Mouse (Mus musculus) gastrocnemius, postnatal 14 days (tissue): ENCODE measurements at regions not wholly inside any gene's neighbourhood (a gene's known extent, or its start where the extent isn't known, plus 50 kb on each side); places are given as distances from the start of the nearest gene placed in this dataset.
A peak's percentile ranks its signal among the peaks of the same experiment; 100 is the strongest.

Source experiments
- DNase-seq: peaks from one replicate; pipeline ENCODE4 v3.0.0; 2021; ENCODE audit warnings: mixed read lengths
- intact Hi-C: fragments of 180-260 bp; cut with DNase I; formaldehyde crosslinking; loops from one replicate; pipeline ENCODE4 v1.15.1; 2025; ENCODE audit warnings: low total_unique reads

DNA sequence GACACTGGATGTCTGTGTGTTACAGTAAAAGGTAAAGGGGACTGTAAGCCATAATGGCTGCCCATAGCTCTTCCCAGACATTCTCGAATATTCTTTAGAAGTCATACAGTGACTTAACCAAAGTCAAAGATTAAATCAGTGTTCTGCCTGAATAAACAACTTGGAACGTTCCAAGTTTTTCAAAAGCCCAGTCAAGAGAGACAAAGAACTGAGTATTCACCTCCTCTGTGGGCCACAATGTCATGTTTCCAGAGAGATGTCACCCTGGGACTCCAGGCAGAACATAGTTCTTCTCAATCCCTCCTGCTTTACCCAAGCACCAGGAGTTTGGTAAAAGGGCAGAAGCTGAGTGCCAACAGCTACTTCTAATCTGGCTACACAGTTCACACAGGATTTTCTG lies 58.2 kb upstream of the Nt5e start:
- intact Hi-C loops: no loop called here

DNA sequence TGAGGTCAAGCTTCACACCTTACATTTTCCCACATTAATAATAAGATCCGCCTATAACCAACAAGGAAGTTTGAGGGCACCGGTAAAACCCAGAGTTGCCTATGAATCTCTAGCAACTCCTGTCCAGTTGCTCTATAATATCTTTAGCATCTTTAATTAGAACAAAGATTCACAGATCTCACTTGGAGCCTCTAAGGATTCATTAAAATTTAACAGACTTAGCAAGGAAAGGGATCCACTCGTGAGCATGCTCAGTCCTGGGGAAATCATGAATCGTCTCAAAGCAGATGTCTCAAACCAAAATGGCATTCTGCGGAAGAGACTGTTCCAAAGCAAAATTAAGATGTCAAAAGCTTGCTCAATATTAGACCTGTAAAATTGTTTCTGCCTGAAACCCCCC lies 57.8 kb upstream of the Nt5e start:
- DNase-seq: no peak
- intact Hi-C loops: no loop called here

More for the DNA sequence above, 58.2 kb upstream of the Nt5e start:
- DNase-seq: no peak

DNA sequence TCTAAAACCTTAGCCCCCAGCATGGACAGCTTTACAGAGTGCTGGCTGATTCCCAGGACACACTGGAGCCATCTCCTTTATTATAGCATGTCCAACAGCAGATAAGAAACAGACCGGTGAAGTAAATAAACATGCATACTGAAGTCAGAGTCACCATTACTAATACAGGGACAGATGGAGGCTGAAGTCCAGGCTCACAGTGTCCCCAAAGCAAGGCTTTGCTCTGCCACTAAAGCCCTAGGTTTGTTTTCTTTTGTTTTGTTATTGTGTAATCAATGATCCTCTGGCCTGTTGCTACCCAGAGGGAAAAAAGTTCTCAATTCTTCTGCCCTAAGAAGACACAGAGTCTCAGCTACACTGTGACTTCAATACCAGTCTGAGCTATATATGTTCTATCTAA lies 56.2 kb upstream of the Nt5e start:
- DNase-seq: no peak
- intact Hi-C loops: no loop called here

DNA sequence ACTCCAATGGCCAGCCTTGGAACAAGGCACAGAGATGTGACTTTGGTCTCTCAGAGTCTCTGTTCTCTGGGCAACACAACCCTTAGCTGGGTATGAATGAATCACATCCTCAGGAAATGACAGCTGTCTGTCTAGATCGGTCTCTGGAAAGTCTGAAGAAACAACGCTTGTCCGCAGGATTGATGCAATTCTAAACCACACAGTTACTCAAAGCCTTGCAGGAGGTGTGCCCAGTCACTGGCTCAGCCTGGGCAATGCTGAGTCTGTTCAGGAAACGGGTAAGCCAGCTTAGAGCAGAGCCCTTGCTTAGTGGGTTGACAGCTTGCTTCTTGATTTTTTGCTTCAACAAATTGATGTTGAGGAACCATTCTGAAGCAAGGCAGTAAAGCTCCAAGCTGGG lies 53.7 kb upstream of the Nt5e start:
- DNase-seq: no peak
- intact Hi-C loops: no loop called here

DNA sequence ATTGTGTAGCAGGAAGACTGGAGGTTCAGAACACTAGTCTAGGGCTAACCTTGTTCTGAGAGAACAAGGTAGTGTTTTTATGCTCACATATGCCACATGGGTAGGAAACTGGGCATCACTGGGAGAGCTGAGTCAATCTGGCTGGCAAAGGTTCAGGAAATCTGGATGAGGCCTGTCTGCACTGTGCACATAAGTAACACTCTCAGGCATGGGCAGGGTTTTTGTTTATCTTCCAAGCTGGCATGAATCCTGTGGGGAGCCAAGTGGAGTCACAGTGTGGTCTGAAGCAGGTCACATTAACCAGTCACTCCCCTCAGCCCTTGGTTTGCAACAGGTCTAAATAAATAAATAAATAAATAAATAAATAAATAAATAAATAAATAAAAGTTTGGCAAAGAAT lies 53.0 kb upstream of the Nt5e start:
- intact Hi-C loops: no loop called here
- peak; percentile 16 for DNase-seq

DNA sequence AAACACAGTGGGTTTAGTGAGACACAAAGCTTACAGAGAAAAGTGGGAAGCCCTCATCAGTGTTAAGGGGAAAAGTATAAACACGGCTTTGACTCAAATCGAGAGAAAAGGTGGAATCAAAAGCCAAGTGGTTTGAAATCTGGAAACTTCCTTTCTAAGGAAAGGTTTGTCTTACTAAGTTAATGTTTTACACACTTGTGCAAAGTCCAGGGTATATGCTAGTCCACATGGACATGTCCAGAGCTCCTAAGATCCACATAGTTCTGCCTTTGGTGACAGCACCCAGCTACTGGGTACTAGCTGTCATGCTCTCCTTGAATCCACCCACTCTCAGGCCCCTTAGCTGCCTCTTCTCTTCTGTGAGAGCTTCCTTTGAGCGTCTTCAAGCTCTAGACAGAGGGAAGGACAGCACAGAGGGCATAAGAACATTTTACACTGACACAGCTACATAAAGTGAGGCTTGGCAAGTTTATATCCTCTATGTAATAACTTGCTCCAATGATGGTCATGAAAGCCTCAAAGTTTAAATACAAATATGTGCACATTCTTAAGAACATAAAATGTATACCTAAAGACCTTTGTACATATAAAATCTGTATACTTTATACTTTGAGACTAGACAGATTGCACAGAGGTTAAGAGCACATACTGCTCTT lies 52.2 kb upstream of the Nt5e start:
- intact Hi-C loops: no loop called here
- DNase-seq: no peak

DNA sequence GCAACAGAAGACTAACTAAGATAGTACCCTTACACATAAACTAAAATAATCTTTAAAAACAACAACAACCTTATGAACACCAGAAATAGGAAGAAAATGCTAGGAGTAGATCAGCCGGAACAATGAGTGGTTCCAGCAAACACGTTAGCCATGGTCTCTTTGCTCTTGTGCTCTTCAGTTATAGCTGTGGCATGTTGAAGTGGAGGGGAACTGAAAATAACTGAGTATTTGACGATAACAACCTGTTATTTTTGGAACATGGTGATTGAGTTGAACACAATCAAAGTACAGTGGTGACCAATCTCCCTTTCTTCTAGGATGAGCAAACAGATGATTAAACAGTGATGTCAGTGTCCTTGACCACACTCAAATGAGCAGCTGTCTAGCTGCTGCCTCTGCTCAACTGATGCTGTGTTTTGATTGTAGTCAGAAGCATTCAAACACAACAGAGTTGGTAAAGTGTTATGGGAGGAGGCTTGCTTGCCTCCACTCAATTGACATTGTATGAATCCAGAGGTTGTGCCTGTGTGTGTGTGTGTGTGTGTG lies 50.9 kb upstream of the Nt5e start:
- intact Hi-C loops: no loop called here

DNA sequence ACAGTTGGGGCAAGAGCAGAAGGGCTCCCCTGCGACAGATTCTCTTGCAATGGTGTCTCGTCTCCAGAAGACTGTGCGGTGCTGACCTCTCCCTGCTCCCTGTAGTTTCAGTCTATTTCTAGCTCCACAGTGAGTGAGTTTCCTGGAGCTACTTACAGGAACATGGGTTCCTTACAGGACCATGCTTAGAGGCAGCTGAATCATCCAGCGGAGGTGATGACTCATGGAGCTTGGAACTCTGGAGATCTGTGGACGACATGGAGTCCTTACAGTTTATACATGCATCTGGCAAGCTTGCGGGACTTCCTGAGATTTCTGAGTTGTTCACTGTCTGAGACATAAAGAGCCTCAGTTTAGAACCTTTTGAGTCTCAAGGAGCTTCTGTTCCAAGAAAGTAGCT lies 50.0 kb upstream of the Nt5e start:
- no peak for DNase-seq
- intact Hi-C loops: no loop called here

More for the DNA sequence above, 50.9 kb upstream of the Nt5e start:
- DNase-seq: no peak
